Mouse (Mus musculus): ENCODE measurements around the gene Slc17a9. TPM values are rescaled to one million over a fixed set of nuclear protein-coding genes. Genes with fewer than 3 reads are reported as not detected.

Gene Slc17a9
- total and polyA plus RNA-seq, 2 experiments from 2014 or later = 0.10 to 0.19 TPM

- H3K27me3 ChIP-seq (ENCODE audit: insufficient read depth, low read length) = no peaks in the 10 kb centered on the region
- DNase-seq (peak; percentile 31), ATAC-seq (peak; percentile 86)
- H3K4me3 ChIP-seq (ENCODE audit: low read depth, low read length) = no peak overlapping the region
- WGBS = 3% methylated on average over 1 of the region's 1 CpGs
- peaks cover 8% of the 10 kb centered on the region; the same call in 1 of the 2 replicates for H3K4me1 ChIP-seq (ENCODE audit: insufficient read depth)
- no peak for TF ChIP-seq CTCF (IDR thresholded peaks at IDR 0.05; ENCODE audit: low read depth)
- H3K36me3 ChIP-seq (ENCODE audit: insufficient read depth) = peaks cover 33% of the 10 kb centered on the region
- no peak overlapping the region for H3K9ac ChIP-seq
- no peaks in the 10 kb centered on the region for H3K9me3 ChIP-seq (ENCODE audit: low read length)
- peak overlapping the region; percentile 45 for H3K27ac ChIP-seq (ENCODE audit: low read depth, low read length)
- H3K4me2 ChIP-seq (ENCODE audit: low read depth) = no peak overlapping the region
These were observed 32.4 kb upstream of the Slc17a9 start for GRCm38 (mm10) chr2:180692630-180693029.

- no peak for TF ChIP-seq CTCF (IDR thresholded peaks at IDR 0.05; ENCODE audit: low read depth)
- ATAC-seq (no peak), DNase-seq (no peak)
- no peaks in the 10 kb centered on the region for H3K27me3 ChIP-seq (ENCODE audit: insufficient read depth, low read length)
- H3K4me1 ChIP-seq (ENCODE audit: insufficient read depth) = peaks cover 12% of the 10 kb centered on the region; the same call in 1 of the 2 replicates
- no peak overlapping the region for H3K27ac ChIP-seq (ENCODE audit: low read depth, low read length)
- WGBS = 49% methylated on average over 2 of the region's 2 CpGs
- H3K4me2 ChIP-seq (ENCODE audit: low read depth) = no peak overlapping the region
- no peaks in the 10 kb centered on the region for H3K9me3 ChIP-seq (ENCODE audit: low read length)
- H3K36me3 ChIP-seq (ENCODE audit: insufficient read depth) = peaks cover 8% of the 10 kb centered on the region; the same call in 1 of the 2 replicates
- H3K9ac ChIP-seq = no peak overlapping the region
- H3K4me3 ChIP-seq (ENCODE audit: low read depth, low read length) = no peak overlapping the region
These were observed 29.9 kb upstream of the Slc17a9 start for GRCm38 (mm10) chr2:180695176-180695575.

- peaks cover 22% of the 10 kb centered on the region for H3K4me1 ChIP-seq (ENCODE audit: insufficient read depth)
- WGBS = 73% methylated on average over 5 of the region's 5 CpGs
- no peak for TF ChIP-seq CTCF (IDR thresholded peaks at IDR 0.05; ENCODE audit: low read depth)
- H3K4me2 ChIP-seq (ENCODE audit: low read depth) = peak overlapping the region; percentile 84
- no peak for DNase-seq
- no peak overlapping the region for H3K27ac ChIP-seq (ENCODE audit: low read depth, low read length)
- no peaks in the 10 kb centered on the region for H3K9me3 ChIP-seq (ENCODE audit: low read length)
- no peak for ATAC-seq
- H3K4me3 ChIP-seq (ENCODE audit: low read depth, low read length) = peak overlapping the region; percentile 72
- H3K36me3 ChIP-seq (ENCODE audit: insufficient read depth) = no peaks in the 10 kb centered on the region
- no peaks in the 10 kb centered on the region for H3K27me3 ChIP-seq (ENCODE audit: insufficient read depth, low read length)
- H3K9ac ChIP-seq = peak overlapping the region; percentile 98; the same call in 1 of the 2 replicates
These were observed 24.6 kb upstream of the Slc17a9 start for GRCm38 (mm10) chr2:180700457-180700856.

- peak; percentile 15 for ATAC-seq
These were observed 23.9 kb upstream of the Slc17a9 start for GRCm38 (mm10) chr2:180701053-180701766.

GRCm38 (mm10) chr2:180701767-180702621, 23.1 kb upstream of the Slc17a9 start:
- no peaks in the 10 kb centered on the region for H3K36me3 ChIP-seq (ENCODE audit: insufficient read depth)
- peak overlapping the region; percentile 98 for H3K9ac ChIP-seq
- H3K9me3 ChIP-seq (ENCODE audit: low read length) = no peaks in the 10 kb centered on the region
- 3% methylated on average over 64 of the region's 66 CpGs for WGBS
- H3K4me2 ChIP-seq (ENCODE audit: low read depth) = peak overlapping the region; percentile 84
- ATAC-seq = peak; percentile 98
- H3K27me3 ChIP-seq (ENCODE audit: insufficient read depth, low read length) = no peaks in the 10 kb centered on the region
- peaks cover 22% of the 10 kb centered on the region for H3K4me1 ChIP-seq (ENCODE audit: insufficient read depth)
- peak overlapping the region; percentile 72 for H3K4me3 ChIP-seq (ENCODE audit: low read depth, low read length)
- peak; percentile 96 for DNase-seq
- peak overlapping the region; percentile 99 for H3K27ac ChIP-seq (ENCODE audit: low read depth, low read length)
- TF ChIP-seq CTCF (IDR thresholded peaks at IDR 0.05; ENCODE audit: low read depth) = peak; percentile 32; the same call in 1 of the 2 replicates

More at GRCm38 (mm10) chr2:180701053-180701766, 23.9 kb upstream of the Slc17a9 start:
- DNase-seq = no peak
- H3K9me3 ChIP-seq (ENCODE audit: low read length) = no peaks in the 10 kb centered on the region
- H3K36me3 ChIP-seq (ENCODE audit: insufficient read depth) = no peaks in the 10 kb centered on the region
- WGBS = 6% methylated on average over 26 of the region's 26 CpGs
- peak overlapping the region; percentile 98 for H3K9ac ChIP-seq
- no peaks in the 10 kb centered on the region for H3K27me3 ChIP-seq (ENCODE audit: insufficient read depth, low read length)
- H3K4me3 ChIP-seq (ENCODE audit: low read depth, low read length) = peak overlapping the region; percentile 72
- peak overlapping the region; percentile 99 for H3K27ac ChIP-seq (ENCODE audit: low read depth, low read length)
- TF ChIP-seq CTCF (IDR thresholded peaks at IDR 0.05; ENCODE audit: low read depth) = no peak
- H3K4me2 ChIP-seq (ENCODE audit: low read depth) = peak overlapping the region; percentile 84
- H3K4me1 ChIP-seq (ENCODE audit: insufficient read depth) = peaks cover 22% of the 10 kb centered on the region

GRCm38 (mm10) chr2:180702701-180703149, 22.3 kb upstream of the Slc17a9 start:
- no peak for TF ChIP-seq CTCF (IDR thresholded peaks at IDR 0.05; ENCODE audit: low read depth)
- peaks cover 22% of the 10 kb centered on the region for H3K4me1 ChIP-seq (ENCODE audit: insufficient read depth)
- WGBS = 33% methylated on average over 4 of the region's 4 CpGs

More at GRCm38 (mm10) chr2:180702701-180703149, 22.3 kb upstream of the Slc17a9 start:
- no peak for ATAC-seq
- peak overlapping the region; percentile 99 for H3K27ac ChIP-seq (ENCODE audit: low read depth, low read length)
- H3K27me3 ChIP-seq (ENCODE audit: insufficient read depth, low read length) = no peaks in the 10 kb centered on the region
- H3K4me2 ChIP-seq (ENCODE audit: low read depth) = peak overlapping the region; percentile 84
- DNase-seq = no peak
- H3K36me3 ChIP-seq (ENCODE audit: insufficient read depth) = no peaks in the 10 kb centered on the region
- peak overlapping the region; percentile 98; the same call in 1 of the 2 replicates for H3K9ac ChIP-seq
- no peaks in the 10 kb centered on the region for H3K9me3 ChIP-seq (ENCODE audit: low read length)
- peak overlapping the region; percentile 72 for H3K4me3 ChIP-seq (ENCODE audit: low read depth, low read length)

Measured in forebrain, postnatal 0 days (tissue).